Mouse (Mus musculus) midbrain, embryonic 15.5 days (tissue): ENCODE results near the gene Spg21. TPM values are rescaled to one million over a fixed set of nuclear protein-coding genes. Genes with fewer than 3 reads are reported as not detected.
A peak's percentile ranks its signal among the peaks of the same experiment; 100 is the strongest.

Source experiments
- ATAC-seq: fragments of 200-750 bp; cut with Nextera tagmentation; replicated peaks from 2 replicates; pipeline ENCODE4 v1.8.0; 2017; ENCODE audit warnings: moderate TSS enrichment
- H3K27ac ChIP-seq: fragments of 300-500 bp; sonication (generic); 2 replicates; pipeline ENCODE4 v1.5.1; 2015; ENCODE audit warnings: mild to moderate bottlenecking, inconsistent platforms
- H3K27me3 ChIP-seq: fragments of 300-500 bp; sonication (generic); replicated peaks from 2 replicates; pipeline ENCODE4 v1.6.1; 2015; ENCODE audit warnings: inconsistent platforms
- H3K36me3 ChIP-seq: fragments of 300-500 bp; sonication (generic); replicated peaks from 2 replicates; pipeline ENCODE4 v1.6.1; 2015; ENCODE audit warnings: inconsistent platforms
- H3K4me1 ChIP-seq: fragments of 300-500 bp; sonication (generic); 2 replicates; pipeline ENCODE4 v1.6.1; 2015; ENCODE audit warnings: inconsistent platforms
- H3K4me2 ChIP-seq: fragments of 300-500 bp; sonication (generic); 2 replicates; pipeline ENCODE4 v1.6.1; 2015; ENCODE audit warnings: inconsistent platforms, mild to moderate bottlenecking, moderate library complexity
- H3K4me3 ChIP-seq: fragments of 300-500 bp; sonication (generic); 2 replicates; pipeline ENCODE4 v1.5.1; 2015; ENCODE audit warnings: mild to moderate bottlenecking, inconsistent platforms
- H3K9ac ChIP-seq: fragments of 300-500 bp; sonication (generic); 2 replicates; pipeline ENCODE4 v1.6.1; 2015; ENCODE audit warnings: mild to moderate bottlenecking, inconsistent platforms
- H3K9me3 ChIP-seq: fragments of 300-500 bp; sonication (generic); 2 replicates; pipeline ENCODE4 v1.6.1; 2016; ENCODE audit warnings: inconsistent platforms
- WGBS: fragments of 180-500 bp; shearing (Covaris S2); methylation state at CpG from one replicate; pipeline ENCODE4 v1.1.7; 2015; ENCODE audit warnings: mixed read lengths; 5-methylcytosine and 5-hydroxymethylcytosine counted together
- polyA plus RNA-seq: library from polyadenylated mRNA; unstranded; fragments of >200 nt; fragmentation: Nextera tagmentation; extraction: Ambion mirVana; gene quantifications from 2 replicates; pipeline ENCODE4 v1.2.1, GENCODE M21; 2015

Spg21 gene
- 115 and 133 TPM in 2 replicates for polyA plus RNA-seq

DNA sequence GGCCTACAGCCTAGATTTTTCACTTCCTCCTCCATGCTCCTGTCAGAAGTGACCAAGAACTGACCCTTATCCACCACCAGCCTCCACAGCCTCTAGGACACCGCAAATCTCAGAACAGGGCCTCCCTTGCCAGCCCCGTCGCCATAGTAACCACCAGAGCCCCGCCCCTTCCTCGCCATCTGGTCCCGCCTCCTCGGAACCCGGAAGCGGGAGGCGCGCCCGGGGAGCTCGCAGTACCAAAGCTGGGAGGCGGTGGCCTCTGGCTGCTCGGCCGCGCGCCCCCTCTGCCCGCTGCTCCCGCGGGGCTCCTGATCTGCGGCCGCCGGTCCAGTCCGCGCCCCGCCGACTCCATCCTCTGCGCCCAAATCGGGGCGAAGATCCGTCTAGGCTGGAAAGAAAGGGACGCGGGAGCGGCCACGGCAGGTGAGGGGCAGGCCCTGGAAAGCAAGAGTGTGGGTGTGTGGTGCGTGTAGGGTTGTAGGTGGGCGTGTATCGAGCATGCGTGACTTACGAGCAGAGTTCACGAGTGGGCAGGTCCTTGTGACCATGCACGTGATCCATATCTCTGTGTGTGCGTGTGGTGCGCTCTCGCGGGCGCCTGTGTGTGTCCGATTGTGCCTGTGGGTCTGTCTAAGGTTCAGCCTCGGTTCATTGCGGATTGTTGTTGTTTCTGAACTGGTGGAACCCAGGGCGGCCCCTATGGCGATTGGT lies at the start of gene Spg21:
TSS of gene Spg21 (plus strand) at position 216 of the 711 bp plus-strand sequence.
- Histone ChIP-seq H3K4me2 (peak within 1 kb of the TSS; percentile 62), H3K27me3 (no peaks in the 10 kb centered on the region), H3K36me3 (peaks cover 5% of the 10 kb centered on the region), H3K9me3 (no peaks in the 10 kb centered on the region), H3K4me1 (peaks cover 28% of the 10 kb centered on the region), H3K27ac (peak within 1 kb of the TSS; percentile 90), H3K4me3 (peak within 1 kb of the TSS; percentile 76), H3K9ac (peak within 1 kb of the TSS; percentile 81)
- ATAC-seq, result peak; percentile 97
- under 1% methylated on average over 49 of the region's 53 CpGs for WGBS

DNA sequence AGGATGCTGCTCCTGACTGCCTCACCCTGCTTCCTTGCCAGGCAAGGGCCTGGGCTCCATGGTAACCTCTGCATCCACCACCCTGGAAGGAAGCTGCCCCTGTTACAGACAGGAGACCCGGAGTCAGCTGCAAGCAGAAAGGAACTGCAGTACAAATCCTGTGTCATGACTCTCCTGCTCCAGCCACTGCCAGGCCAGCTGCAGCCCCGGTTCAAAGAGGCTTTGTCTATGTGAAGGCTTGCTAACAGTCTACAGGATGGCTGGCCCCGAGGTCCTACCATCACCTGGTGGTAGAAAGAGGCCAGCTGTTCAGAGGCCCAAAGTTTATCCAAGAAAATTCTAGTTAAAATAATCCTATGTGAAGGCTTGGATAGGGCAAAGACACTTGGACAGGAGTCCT lies 49.4 kb upstream of the Spg21 start:
- Histone ChIP-seq H3K4me1 (no peaks in the 10 kb centered on the region), H3K9ac (no peak overlapping the region), H3K27me3 (no peaks in the 10 kb centered on the region), H3K4me2 (no peak overlapping the region), H3K36me3 (no peaks in the 10 kb centered on the region), H3K4me3 (no peak overlapping the region), H3K27ac (no peak overlapping the region), H3K9me3 (no peaks in the 10 kb centered on the region)
- ATAC-seq, result no peak
- WGBS, result 86% methylated on average over 3 of the region's 3 CpGs

DNA sequence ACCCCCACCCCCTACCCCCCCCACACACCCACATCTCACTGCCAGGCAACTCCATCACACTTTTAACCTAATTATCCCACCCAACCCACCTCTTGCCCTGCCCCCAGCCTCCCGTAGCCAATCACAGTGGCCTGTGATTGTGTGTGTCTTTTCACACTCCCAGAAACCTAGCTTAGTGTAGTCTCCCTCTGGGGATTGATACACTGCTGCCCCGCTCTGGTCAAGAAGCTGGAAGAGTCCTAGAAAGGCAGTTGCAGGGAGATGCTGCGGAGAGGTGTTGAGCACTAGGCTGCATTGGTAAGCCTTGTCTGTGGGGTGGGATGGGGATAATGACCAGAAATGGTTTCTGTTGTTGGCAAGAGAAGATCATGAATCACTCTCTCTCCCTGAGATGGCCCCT lies 43.0 kb upstream of the Spg21 start:
- no peak overlapping the region for H3K4me3 ChIP-seq
- 57% methylated on average over 3 of the region's 3 CpGs for WGBS

DNA sequence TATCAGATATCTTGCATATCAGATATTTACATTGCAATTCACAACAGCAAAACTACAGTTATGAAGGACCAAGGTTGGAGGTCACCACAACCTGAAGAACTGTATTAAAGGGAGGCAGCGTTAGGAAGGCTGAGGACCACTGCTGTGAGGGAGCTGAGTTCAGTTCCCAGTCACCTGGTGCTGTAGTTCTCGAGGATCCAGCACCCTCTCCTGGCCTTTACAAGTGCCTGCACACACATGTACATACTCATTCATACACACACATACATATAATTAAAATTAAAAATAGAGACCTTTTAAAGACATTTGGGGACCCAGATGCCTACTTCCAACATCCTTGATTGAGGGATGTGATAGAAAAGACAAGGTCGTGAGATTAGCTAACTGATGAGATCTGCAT lies 41.1 kb upstream of the Spg21 start:
- WGBS, result 73% methylated on average over 3 of the region's 3 CpGs
- no peaks in the 10 kb centered on the region for H3K9me3 ChIP-seq
- no peaks in the 10 kb centered on the region for H3K36me3 ChIP-seq

More for the DNA sequence above, 43.0 kb upstream of the Spg21 start:
- Histone ChIP-seq H3K9me3 (no peaks in the 10 kb centered on the region), H3K9ac (no peak overlapping the region), H3K4me2 (no peak overlapping the region), H3K27ac (no peak overlapping the region), H3K36me3 (no peaks in the 10 kb centered on the region), H3K4me1 (no peaks in the 10 kb centered on the region), H3K27me3 (no peaks in the 10 kb centered on the region)
- ATAC-seq, result no peak

DNA sequence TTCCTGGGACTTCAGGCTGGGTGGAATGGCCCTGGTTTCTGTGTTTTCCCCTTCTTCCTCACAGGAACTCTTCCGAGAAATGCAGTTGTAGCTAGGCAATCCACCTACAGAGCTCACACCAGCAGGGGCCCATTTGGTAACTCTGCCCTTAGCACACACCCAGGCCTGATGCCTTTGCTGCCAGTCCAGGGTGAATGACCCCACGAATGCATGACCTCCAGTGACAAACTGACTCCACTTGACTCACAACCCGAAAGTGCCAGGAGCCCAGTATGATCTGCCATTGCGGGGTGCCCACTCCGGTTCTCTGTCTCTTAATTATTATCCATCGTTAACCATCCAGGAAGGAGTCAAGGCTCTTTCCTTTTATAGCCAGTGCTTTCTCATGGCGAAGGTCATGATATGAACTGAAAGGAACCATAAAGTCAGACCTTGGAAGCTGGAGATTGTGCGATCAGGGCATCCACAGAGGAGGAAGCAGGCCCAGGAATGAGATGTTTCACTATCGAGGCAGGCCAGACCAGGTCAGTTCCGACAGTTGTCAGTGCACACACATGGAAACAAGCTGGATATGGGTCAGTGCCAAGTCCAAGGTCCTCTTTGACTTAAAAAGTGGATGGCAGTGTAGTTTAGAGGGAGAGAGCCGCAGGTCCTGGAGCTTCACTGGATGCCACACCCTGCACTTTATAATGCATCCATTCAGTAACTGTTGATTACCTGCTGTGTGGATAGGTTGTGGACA lies 37.8 kb upstream of the Spg21 start, which contains the start of gene Slc51b:
TSS of gene Slc51b (minus strand) at position 196 of the 742 bp plus-strand sequence.
- WGBS, result 82% methylated on average over 11 of the region's 11 CpGs

More for the DNA sequence above, 41.1 kb upstream of the Spg21 start:
- Histone ChIP-seq H3K4me1 (no peaks in the 10 kb centered on the region), H3K9ac (no peak overlapping the region), H3K27me3 (no peaks in the 10 kb centered on the region), H3K27ac (no peak overlapping the region), H3K4me2 (no peak overlapping the region), H3K4me3 (no peak overlapping the region)
- ATAC-seq, result no peak

DNA sequence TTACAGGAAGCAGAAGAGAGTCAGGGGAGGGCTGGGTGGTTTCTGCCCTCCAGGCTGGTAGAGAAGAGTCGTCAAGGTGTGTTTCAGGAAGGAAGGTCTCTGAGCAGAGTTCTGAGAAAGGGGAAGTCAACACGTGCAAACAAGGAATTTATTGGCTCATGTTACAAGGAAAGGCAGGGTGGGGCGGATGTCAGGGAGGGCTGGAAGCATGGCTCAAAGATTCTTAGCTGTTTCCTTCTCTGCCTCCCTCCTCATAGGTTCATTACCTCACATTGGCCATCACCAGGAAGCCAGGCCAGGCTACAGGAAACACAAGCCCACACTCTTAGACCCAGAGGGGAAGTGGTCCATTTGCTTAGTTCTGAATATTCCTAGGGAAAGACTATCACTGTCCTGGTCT lies 36.4 kb upstream of the Spg21 start:
- H3K27ac ChIP-seq, result no peak overlapping the region
- no peaks in the 10 kb centered on the region for H3K4me1 ChIP-seq
- 57% methylated on average over 3 of the region's 3 CpGs for WGBS
- H3K4me3 ChIP-seq, result no peak overlapping the region
- ATAC-seq, result no peak
- no peaks in the 10 kb centered on the region for H3K36me3 ChIP-seq
- no peak overlapping the region for H3K4me2 ChIP-seq
- H3K9me3 ChIP-seq, result no peaks in the 10 kb centered on the region
- H3K27me3 ChIP-seq, result no peaks in the 10 kb centered on the region
- H3K9ac ChIP-seq, result no peak overlapping the region

More for the DNA sequence above, 37.8 kb upstream of the Spg21 start, which contains the start of gene Slc51b:
- H3K27ac ChIP-seq, result no peak within 1 kb of the TSS
- H3K4me2 ChIP-seq, result no peak within 1 kb of the TSS
- H3K36me3 ChIP-seq, result no peaks in the 10 kb centered on the region
- no peaks in the 10 kb centered on the region for H3K4me1 ChIP-seq
- no peaks in the 10 kb centered on the region for H3K27me3 ChIP-seq
- H3K4me3 ChIP-seq, result no peak within 1 kb of the TSS
- ATAC-seq, result no peak
- no peaks in the 10 kb centered on the region for H3K9me3 ChIP-seq
- H3K9ac ChIP-seq, result no peak within 1 kb of the TSS

DNA sequence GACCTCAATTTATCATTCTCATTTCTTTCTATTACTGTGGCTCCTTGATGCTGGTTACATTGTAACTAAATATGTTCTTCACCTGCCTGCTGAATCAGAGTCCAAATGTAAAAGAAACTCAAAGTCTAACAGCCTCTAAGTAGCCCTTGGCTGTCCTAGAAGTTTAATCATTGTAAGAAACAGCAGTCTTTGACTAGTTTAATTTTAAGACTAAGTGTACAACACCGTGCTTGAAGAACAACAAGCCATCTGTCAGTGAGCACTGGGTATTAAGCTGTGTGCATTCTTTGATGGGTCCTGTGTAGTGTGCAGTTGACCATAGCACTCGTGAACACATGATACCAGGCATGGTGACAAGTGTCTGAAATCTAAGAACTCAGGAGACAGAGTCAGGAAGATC lies 33.2 kb upstream of the Spg21 start:
- Histone ChIP-seq H3K4me2 (no peak overlapping the region), H3K4me1 (no peaks in the 10 kb centered on the region), H3K9me3 (no peaks in the 10 kb centered on the region), H3K4me3 (no peak overlapping the region), H3K27ac (no peak overlapping the region), H3K36me3 (no peaks in the 10 kb centered on the region), H3K9ac (no peak overlapping the region), H3K27me3 (no peaks in the 10 kb centered on the region)
- 76% methylated on average over 2 of the region's 2 CpGs for WGBS
- no peak for ATAC-seq

DNA sequence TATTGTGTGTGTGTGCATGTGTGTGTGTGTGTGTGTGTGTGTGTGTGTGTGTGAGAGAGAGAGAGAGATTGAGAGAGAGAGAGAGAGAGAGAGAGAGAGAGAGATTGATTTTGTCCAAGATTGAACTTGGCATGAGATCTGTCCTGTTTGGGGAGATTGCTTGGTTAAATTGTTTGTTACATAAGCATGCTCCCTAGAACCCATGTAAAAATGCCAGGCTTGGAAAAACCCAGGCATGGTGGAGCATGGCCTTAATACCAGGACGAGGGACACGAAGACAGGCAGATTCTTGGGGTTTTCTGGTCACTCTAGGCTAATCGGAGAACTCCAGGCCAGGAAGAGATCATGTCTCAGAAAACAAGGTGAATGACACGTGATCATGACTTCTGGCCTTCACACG lies 32.7 kb upstream of the Spg21 start:
- Histone ChIP-seq H3K27ac (no peak overlapping the region), H3K4me2 (no peak overlapping the region), H3K36me3 (no peaks in the 10 kb centered on the region), H3K9ac (no peak overlapping the region), H3K9me3 (no peaks in the 10 kb centered on the region), H3K4me1 (no peaks in the 10 kb centered on the region), H3K27me3 (no peaks in the 10 kb centered on the region), H3K4me3 (no peak overlapping the region)
- ATAC-seq, result no peak
- WGBS, result 82% methylated on average over 5 of the region's 5 CpGs

DNA sequence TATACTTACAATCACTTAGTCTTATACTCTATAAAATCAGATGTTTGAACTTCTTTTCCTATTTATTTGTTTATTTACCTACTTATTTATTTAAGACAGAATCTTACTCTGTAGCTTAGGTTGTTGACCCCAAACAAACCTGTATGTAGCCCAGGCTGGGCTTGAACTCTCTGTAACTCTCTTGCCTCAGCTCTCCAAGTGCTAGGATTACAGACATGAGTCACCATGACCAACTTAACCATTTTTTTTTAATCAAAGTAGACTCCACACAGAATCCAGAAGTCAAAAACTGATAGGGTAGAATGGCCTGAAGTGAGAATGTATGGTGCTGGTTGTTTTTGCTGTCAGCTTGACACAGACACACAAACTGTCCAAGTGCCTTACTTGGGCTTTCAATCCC lies 30.3 kb upstream of the Spg21 start:
- no peaks in the 10 kb centered on the region for H3K27me3 ChIP-seq
- no peaks in the 10 kb centered on the region for H3K4me1 ChIP-seq
- H3K4me2 ChIP-seq, result no peak overlapping the region
- no peak for ATAC-seq
- H3K36me3 ChIP-seq, result no peaks in the 10 kb centered on the region
- H3K9me3 ChIP-seq, result no peaks in the 10 kb centered on the region
- H3K9ac ChIP-seq, result no peak overlapping the region
- no peak overlapping the region for H3K4me3 ChIP-seq
- no peak overlapping the region for H3K27ac ChIP-seq

DNA sequence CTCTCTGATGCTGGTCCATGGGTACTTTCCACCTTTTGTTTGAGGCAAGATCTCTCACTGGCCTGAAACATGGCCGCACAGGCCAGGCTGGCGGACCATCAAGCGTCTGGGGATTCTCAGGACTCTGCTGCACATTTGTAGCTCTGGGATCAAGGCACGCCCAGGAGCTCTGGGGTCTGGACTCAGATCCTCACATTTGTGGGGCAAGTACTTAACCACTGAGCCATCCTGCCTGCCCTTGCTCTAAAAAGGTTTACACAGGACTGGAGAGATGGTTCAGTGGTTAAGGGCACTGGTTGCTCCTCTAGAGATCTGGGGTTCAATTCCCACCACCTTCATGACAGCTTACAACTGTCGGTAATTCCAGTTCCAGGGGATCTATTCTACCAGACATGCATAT lies 29.8 kb upstream of the Spg21 start:
- Histone ChIP-seq H3K27ac (no peak overlapping the region), H3K36me3 (no peaks in the 10 kb centered on the region), H3K27me3 (no peaks in the 10 kb centered on the region), H3K4me3 (no peak overlapping the region), H3K9me3 (no peaks in the 10 kb centered on the region), H3K9ac (no peak overlapping the region), H3K4me1 (no peaks in the 10 kb centered on the region), H3K4me2 (no peak overlapping the region)
- no peak for ATAC-seq
- 94% methylated on average over 5 of the region's 5 CpGs for WGBS

DNA sequence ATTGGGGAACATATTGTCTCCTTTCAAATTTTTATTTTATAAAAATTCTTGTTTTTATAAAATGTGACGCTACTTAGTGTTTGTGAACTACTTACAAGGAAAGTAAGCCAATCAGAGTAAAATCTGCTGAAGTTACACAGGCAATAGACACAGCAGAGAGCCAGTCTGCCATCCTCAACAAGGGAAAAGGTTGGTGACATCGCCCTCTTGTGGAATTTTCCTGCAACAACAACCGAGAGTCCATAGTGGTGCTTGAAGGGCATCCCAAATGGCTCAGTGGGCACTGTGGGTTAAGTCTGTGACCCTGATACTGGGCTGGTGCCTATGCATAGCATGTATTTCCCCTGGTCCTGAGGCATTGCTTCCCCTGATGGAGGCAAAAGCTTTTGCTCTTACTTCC lies 28.5 kb upstream of the Spg21 start:
- no peaks in the 10 kb centered on the region for H3K9me3 ChIP-seq
- H3K36me3 ChIP-seq, result no peaks in the 10 kb centered on the region
- H3K4me1 ChIP-seq, result peaks cover 11% of the 10 kb centered on the region
- no peak overlapping the region for H3K4me3 ChIP-seq
- no peak overlapping the region for H3K9ac ChIP-seq
- H3K27ac ChIP-seq, result no peak overlapping the region
- H3K4me2 ChIP-seq, result no peak overlapping the region
- 2% methylated on average over 3 of the region's 3 CpGs for WGBS
- ATAC-seq, result no peak
- H3K27me3 ChIP-seq, result no peaks in the 10 kb centered on the region

DNA sequence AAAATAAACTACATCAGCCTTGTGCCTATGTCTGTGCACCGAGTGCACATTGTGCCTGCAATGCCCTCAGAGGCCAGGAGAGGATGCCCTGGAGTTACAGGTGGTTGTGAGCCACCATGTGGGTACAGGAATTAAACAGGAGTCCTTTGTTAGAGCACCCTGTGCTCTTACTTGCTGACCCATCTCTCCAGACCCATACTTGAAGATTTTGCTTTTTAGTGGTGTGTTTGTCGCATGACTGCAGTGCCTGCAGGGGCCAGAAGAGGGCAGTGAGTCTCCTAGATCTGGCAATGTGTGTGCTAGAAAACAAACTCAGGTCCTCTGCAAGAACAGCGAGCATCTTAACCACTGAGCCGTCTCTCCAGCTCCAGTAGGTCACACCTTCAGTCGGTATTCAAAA lies 26.6 kb upstream of the Spg21 start:
- ATAC-seq, result no peak
- Histone ChIP-seq H3K27ac (no peak overlapping the region), H3K4me3 (no peak overlapping the region), H3K4me2 (no peak overlapping the region), H3K9ac (no peak overlapping the region), H3K9me3 (no peaks in the 10 kb centered on the region), H3K4me1 (peaks cover 12% of the 10 kb centered on the region), H3K36me3 (no peaks in the 10 kb centered on the region; the same call in 1 of the 2 replicates), H3K27me3 (no peaks in the 10 kb centered on the region)
- 58% methylated on average over 5 of the region's 5 CpGs for WGBS
